Mouse (Mus musculus) sigmoid colon, adult 10 weeks (tissue): ENCODE results near the gene Zfp993. TPM values are rescaled to one million over a fixed set of nuclear protein-coding genes. Genes with fewer than 3 reads are reported as not detected.

Experiments
- polyA plus RNA-seq: library from polyadenylated mRNA; stranded (reverse); fragments of 350-450 nt; fragmentation: Illumina TruSeq; extraction: RNeasy Lipid Tissue Mini Kit (QIAGEN cat#74804); gene quantifications from one replicate; pipeline ENCODE4 v1.2.3, GENCODE M21; 2014; ENCODE audit warnings: low read depth, low replicate concordance

Gene Zfp993
- polyA plus RNA-seq = 15.8 TPM

DNA sequence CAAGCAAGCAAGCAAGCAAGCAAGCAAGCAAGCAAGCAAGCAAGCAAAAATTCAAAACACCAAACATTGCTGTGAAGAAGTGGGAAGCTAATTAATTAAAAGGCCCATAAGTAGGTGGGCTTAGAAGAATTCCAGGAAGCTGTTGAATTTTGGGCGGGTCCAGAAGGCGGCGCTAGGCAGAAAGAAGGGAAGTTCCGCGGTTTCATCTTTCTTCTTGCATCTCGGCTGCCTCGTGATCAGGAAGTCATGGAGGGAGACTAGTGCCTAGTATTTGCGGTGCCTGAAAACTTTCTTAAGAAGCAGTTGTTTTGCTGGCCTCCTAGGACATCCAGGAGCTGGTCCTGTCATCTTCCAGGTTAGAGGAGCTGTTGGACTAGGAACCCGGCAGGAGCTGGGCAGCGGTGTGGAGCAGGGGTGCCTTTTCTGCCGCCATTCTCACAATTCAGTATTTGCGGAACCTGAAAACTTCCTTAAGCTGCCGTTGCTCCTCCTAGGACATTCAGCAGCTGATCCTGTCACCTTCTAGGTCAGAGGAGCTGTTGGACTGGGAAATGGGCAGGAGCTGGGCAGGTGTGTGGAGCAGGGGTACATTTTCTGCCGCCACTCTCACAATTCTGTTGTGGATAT, at the start of gene Zfp993:
Zfp993 (plus strand) TSS at position 188 of the 627 bp plus-strand sequence.

Other genes starting within 250 kb of the Zfp993 start
- gene Zfp992, start 161.9 kb upstream of the Zfp993 start, polyA plus RNA-seq = 10.0 TPM
- gene Zfp981, start 108.9 kb upstream of the Zfp993 start, polyA plus RNA-seq = 0.28 TPM